Mouse (Mus musculus): ENCODE measurements around the gene Nosip.

The Nosip gene

GRCm38 (mm10) chr7:45035631-45036030, 26.6 kb upstream of the Nosip start:
- 83% methylated on average over 3 of the region's 3 CpGs for WGBS

GRCm38 (mm10) chr7:45036702-45037101, 25.5 kb upstream of the Nosip start:
- 91% methylated on average over 11 of the region's 11 CpGs for WGBS

- WGBS: 62% methylated on average over 7 of the region's 7 CpGs
These were observed 24.4 kb upstream of the Nosip start for GRCm38 (mm10) chr7:45037720-45038361.

GRCm38 (mm10) chr7:45038411-45038810, 23.8 kb upstream of the Nosip start:
- 98% methylated on average over 9 of the region's 9 CpGs for WGBS

GRCm38 (mm10) chr7:45040851-45041250, 21.4 kb upstream of the Nosip start:
- WGBS: 91% methylated on average over 9 of the region's 9 CpGs

- WGBS: 74% methylated on average over 14 of the region's 14 CpGs
These were observed 18.9 kb upstream of the Nosip start for GRCm38 (mm10) chr7:45043307-45043706.

- WGBS: 93% methylated on average over 22 of the region's 22 CpGs
These were observed 16.5 kb upstream of the Nosip start for GRCm38 (mm10) chr7:45045741-45046140.

GRCm38 (mm10) chr7:45046853-45047350, 15.3 kb upstream of the Nosip start:
- WGBS: 92% methylated on average over 26 of the region's 26 CpGs

- WGBS: 94% methylated on average over 14 of the region's 14 CpGs
These were observed 14.7 kb upstream of the Nosip start for GRCm38 (mm10) chr7:45047491-45047890.

GRCm38 (mm10) chr7:45048001-45048890, 14.0 kb upstream of the Nosip start:
- 85% methylated on average over 38 of the region's 38 CpGs for WGBS

GRCm38 (mm10) chr7:45048923-45049657, 13.1 kb upstream of the Nosip start:
- WGBS: 81% methylated on average over 23 of the region's 23 CpGs

- WGBS: 12% methylated on average over 16 of the region's 16 CpGs
These were observed 11.2 kb upstream of the Nosip start for GRCm38 (mm10) chr7:45050945-45051600.

GRCm38 (mm10) chr7:45051601-45051974, 10.6 kb upstream of the Nosip start:
- WGBS: 9% methylated on average over 13 of the region's 13 CpGs

- 1% methylated on average over 38 of the region's 38 CpGs for WGBS
These were observed 9.9 kb upstream of the Nosip start for GRCm38 (mm10) chr7:45052181-45052861.

- 0% methylated on average over 5 of the region's 18 CpGs for WGBS
These were observed 9.4 kb upstream of the Nosip start, which contains the start of gene Prr12 for GRCm38 (mm10) chr7:45052862-45053116. Gene Prr12, minus strand, starts transcription at chr7:45052881.

GRCm38 (mm10) chr7:45053117-45053930, 8.9 kb upstream of the Nosip start:
- WGBS: under 1% methylated on average over 47 of the region's 59 CpGs

- WGBS: 2% methylated on average over 33 of the region's 33 CpGs
These were observed 8.2 kb upstream of the Nosip start for GRCm38 (mm10) chr7:45053931-45054510.

GRCm38 (mm10) chr7:45056329-45056971, 5.8 kb upstream of the Nosip start:
- WGBS: 76% methylated on average over 14 of the region's 14 CpGs
